Mouse (Mus musculus): Measurements from ENCODE around the gene Kcnj14.

- no peak for TF ChIP-seq FOSL1 (IDR thresholded peaks at IDR 0.05; ENCODE audit: insufficient read depth, low read length, poor library complexity, severe bottlenecking)
- no peak for TF ChIP-seq MAX (IDR thresholded peaks at IDR 0.05)
- TF ChIP-seq CTCF (IDR thresholded peaks at IDR 0.05; ENCODE audit: control insufficient read depth, insufficient read depth, insufficient read length) = no peak
Measured at GRCm38 (mm10) chr7:45819843-45820242, 4.7 kb downstream of the Kcnj14 start.

All from C2C12 (cell line).